Mouse (Mus musculus): ENCODE results near the gene Washc1.
"Not testable (repeated sequence)": the region's sequence is repeated elsewhere in the genome, so short reads cannot be mapped to it uniquely, and the experiment has no call there.

Gene Washc1

DNA sequence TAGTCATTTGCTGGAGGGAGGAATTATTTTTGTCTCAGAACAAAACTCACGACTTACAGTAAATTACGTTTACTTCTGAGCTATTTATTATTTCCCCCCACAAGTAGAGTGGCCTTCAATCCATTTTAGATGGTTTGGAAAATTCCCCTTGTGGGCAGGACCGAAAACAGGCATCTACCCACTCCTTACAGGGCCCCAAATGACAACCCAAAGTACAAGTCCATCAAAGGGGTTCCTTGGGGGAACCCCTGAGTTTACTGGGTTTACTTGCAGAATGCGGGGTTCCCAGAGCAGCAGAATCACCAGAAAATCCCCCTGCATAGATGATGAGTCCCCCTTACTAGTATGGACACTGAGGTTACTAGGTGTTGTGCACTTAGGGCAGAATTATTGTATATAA, 821 bp downstream of the Washc1 start:
- DNase-seq (ENCODE audit: low spot score), result no peak

DNA sequence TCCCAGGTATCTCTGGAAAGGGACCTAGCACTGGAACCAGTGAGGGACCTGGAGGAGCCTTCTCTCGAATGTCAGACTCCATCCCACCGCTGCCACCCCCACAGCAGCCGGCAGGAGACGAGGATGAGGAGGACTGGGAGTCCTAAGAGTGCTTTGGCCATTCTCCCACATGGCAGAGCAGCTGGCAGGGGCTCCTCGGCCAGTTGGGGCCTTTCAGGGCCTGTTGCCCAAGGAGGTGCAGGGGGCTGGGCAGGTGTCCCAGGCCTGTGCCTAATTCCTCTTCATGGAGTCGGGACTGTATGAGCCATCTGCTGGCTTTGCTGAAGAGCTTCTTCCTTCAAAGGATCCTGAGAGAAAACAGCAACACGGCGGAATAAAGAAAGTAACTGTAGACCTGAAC, 7.6 kb downstream of the Washc1 start:
- DNase-seq (ENCODE audit: low spot score), result no peak

DNA sequence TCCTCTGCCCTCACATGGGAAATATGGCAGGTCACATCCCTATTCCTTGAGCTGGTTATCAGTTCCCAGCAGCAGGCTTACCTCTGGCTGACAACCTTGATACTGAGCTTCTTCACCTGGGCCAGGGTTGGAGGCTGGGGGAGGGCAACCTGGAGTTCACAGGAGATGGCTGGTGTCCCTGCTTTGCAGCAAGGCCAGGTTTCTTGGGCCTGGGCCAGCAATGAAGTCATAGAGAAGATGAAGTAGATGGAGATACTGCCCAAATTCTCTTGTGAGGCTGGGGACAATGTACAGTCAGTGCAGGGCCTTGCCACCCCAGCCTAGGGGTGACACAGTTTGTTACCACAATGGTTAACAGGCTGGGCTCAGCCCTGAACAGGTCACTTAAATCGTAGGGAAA, 9.4 kb downstream of the Washc1 start:
- no peak for DNase-seq (ENCODE audit: low spot score)

DNA sequence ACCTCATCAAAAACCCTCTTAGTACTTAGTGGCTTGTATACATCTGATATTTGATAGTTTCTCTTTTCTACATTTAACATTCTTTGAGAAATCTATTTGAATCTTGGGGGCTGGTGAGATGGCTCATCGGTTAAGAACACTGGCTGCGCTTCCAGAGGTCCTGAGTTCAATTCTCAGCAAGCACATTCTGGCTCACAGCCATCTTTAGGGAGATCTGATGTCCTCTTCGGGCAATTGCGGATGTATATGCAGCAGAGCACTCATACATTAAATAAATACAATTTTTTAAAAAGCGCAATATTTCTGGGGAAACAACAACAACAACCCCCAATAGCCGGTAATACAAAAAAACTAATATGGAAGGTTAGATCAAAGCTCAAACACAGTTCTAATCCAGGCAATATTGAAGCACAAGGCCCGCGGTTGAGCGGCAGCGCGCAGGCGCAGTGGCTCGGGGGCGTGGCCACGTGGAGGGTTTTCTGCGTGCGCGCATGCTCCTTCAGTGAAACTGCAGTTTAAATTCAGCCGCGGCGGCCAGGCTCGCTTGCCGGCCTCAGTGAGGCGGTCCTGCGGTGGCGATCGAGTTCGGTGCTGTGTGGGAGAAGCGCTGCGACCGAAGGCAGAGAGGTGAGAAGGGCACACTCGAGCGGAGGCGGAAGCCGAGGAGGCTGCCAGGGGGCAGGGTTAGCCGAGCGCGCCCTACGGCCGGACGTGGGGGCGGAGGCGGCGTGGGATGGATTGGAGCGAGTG, 11.9 kb downstream of the Washc1 start, which contains the start of gene Ddx11:
Gene Ddx11, plus strand, starts transcription at position 455 of the 750 bp plus-strand sequence.
- DNase-seq (ENCODE audit: low spot score), result peak; percentile 79

DNA sequence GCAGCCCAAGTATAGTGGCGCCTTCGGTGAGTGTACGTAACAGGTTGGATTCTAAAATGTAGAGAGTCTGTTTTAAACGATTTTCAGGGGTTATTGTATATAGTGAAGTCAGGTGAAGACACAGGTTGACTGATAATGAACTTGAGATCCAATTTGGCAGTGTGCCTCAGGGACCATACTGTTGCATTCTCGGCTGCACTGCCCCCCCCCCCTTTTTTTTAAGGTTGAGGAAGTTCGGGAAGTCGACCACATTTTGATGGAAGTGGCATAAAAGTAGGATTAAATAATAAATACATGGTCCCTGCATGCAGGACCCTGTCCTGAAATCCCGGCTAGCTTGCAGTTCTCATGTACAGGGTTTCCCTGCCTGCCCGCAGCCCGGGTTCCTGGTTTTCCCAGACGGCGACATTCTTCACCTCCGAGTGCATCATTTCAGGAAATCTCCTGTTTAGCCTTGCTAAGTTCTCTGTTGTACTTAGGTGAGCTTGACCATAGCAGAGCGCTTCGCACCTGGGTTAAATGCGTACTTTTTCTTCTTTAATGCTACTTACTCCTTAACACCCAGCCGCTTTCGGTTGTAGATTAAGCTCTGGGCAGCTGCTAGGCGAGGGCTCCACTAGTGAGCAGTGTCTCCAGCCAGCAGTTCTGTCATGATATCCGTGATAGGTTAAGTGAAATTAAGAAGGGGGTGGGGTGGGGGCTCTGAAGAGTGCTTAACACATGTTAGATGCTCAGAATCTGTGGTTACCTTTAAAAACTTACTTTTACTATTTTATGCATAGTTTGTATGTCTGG, 12.7 kb downstream of the Washc1 start:
- DNase-seq (ENCODE audit: low spot score), result no peak

DNA sequence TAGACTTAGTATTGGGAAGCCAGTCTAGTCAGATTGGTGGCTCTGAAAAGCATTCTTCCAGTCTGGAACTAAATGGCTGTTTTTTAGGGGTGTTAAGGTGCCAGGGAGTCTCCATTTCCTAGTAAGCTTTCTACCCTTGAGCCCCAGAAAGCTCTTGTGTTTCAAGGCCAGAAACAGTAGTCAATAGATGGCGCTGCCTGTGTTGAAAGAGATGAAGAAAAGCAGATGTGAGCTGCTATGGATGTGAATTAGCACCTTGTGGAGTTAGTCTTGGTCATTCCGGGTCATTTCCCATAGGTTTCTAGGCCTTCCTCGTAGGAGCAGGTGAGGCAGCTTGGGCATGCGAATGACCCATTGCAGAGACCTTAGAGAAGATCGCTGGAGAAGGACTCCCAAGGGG, 13.9 kb downstream of the Washc1 start:
- no peak for DNase-seq (ENCODE audit: low spot score)

DNA sequence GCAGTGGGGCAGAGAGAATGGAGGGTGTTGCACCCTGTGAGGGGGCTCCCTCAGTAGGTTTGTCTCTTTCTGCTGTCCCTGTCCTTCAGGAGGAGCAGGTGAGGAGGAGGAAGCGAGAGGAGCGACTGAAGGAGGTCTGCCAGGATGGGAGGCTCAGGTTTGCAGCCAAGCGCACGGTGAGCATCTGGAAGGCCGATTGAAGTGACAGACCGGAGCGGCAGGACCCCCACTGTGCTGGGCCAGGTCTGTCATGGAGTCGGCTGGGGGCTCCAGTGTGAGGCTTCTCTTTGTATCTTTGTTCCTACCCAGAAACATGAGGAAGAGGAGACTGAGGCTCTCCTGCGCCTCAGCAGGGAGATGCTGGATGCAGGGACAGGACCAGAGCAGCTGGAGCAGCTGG, 19.0 kb downstream of the Washc1 start:
- DNase-seq (ENCODE audit: low spot score), result no peak

DNA sequence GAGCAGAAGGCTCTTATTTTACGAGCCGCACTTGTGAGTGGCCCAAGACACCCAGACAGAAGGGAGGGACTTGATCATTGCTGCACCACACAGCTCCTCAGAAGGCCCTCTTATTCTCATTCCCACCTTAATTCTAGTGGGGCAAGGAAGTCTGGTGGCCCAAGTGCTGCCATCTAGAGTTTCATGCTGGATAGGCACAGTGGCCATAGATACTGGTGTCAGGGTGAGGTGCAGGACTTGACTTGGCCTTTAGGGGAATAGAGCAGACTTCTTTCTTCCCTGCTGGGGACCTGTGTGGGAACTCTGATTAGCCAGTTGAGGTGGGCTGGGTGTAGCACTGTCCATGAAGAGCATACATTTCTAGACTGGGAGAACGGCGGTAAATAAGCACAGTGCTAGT, 19.9 kb downstream of the Washc1 start:
- no peak for DNase-seq (ENCODE audit: low spot score)

DNA sequence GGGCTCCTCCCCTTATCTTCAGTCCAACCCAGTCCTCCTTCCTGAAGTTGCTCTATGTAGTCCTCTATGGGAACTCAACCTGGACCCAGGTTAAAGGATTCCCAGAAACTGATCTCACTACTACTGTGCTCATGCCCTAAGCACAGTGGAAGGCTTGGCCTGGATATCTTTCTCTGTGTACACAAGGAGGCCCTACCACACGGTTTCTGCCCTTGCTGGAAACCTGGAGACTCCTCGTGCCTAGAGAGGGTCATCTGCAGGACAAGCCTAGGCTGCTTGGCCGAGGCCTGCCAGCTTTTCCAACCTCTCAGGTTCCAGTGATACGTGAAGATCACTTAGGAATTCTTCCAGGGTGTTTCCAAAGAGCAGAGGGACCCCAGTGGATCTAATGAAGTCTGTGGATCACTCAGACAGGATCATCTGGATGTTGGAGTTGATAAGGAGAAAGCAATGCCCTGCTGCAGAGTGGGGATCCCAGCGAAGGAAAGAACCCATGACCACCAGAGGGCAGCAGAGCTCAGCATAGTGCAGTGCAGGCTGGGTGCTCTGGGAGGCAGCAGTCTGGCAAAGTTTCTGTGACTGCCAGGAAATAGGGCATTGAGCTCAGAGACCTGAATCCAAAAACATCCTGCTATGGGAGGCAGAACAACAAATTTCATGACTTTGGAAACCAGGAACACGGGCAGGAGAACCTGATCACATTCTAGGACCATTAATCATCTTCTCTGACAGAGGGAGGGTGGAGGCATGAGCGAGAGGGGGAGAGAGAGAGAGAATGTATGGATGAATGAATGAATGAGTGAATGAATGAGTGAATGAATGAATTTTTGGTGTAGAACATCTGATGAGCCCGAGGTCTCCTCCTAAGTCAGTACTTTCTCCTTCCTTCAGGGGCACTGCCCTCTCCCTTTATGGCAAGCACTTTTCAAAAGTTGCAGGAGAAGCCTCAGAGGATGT, 41.6 kb downstream of the Washc1 start:
- DNase-seq (ENCODE audit: low spot score), result not testable (repeated sequence)

DNA sequence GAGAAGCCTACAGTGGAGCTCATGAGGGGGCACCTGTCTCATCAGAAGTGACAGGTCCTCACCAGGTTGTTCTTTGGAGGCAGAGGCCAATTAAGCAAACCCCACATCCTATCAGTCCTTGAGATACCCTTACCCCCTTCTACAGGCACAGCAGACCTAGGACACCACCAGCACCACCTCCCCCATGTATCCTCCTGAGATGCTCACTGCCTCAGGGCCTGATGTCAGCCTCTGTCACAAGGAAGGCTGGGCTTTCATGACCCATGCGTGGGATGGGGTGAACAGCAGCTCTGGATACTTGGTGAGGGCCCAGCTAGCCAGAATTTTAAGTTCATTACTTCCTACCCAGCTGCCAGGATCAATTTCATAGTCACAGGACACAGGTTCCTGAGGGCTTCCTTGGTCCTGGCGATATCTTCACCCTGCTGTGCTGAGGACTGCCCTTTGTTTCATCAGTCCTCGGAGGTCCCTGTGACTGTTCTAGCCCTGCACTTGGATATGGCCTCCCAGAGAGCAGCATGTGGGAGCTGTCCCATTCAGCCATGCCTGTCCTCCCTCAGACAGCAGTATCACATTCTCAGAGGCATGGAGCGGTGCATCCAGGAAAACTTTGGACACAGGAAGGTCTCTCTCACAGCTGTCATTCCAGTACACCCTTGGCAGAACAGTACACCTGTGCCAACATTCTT, 42.5 kb downstream of the Washc1 start:
- DNase-seq (ENCODE audit: low spot score), result not testable (repeated sequence)

DNA sequence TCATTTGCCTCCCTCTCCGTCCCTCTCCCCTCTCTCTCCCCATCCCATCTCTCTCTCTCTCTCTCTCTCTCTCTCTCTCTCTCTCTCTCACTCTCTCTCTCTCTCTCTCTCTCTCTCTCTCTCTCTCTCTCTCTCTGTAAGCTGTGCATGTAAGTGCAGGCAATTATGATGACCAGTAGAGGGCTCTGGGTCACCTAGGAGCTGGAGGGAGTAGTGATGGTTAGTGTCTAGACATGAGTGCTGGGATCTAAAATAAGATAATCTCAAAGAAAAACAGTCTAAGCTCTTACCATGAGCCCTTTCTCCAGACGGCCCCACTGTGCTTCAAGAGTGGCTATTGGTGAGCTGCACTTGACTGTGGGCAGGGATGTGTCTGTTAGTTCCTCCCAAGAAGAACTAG, 43.5 kb downstream of the Washc1 start:
- DNase-seq (ENCODE audit: low spot score), result no peak

DNA sequence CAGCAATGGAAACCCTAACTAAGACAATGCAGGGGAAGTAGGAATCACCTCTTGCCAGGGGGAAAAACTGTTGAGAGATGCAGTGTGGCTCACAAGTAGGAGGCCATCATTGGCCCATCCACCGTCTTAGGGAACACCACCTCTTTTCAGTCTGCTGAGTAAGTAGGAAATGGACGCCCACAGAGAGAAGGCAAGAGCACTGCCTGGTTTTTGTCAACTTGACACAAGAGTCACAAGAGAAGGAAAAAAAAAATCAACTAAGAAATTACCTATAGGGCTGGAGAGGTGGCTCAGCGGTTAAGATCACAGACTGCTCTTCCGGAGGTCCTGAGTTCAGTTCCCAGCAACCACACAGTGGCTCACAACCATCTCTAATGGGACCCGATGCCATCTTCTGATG, 46.9 kb downstream of the Washc1 start:
- no peak for DNase-seq (ENCODE audit: low spot score)

DNA sequence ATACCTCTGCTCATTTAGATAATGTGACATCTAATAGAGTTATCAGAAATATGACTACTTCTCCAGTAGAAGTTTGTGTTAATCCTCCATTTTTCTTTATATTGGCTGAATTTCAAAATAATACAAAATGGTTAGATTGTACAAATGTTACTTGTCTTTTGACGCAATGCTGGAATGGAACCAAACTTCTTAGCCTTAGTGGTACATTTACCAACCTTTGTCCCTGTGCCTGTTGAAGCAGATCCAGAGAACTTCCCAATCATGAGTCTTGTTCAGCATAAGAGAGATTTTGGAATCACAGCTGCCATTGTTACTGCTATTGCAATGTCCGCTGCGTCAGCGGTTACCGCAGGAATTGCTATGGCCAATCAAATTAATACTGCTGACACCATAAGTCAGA, 55.8 kb downstream of the Washc1 start:
- DNase-seq (ENCODE audit: low spot score), result not testable (repeated sequence)

All from layer of hippocampus, adult 9-10 months (tissue).